Mouse (Mus musculus): ENCODE results near the gene Lrpprc.

GRCm38 (mm10) chr17:84708818-84709217 lies 81.8 kb downstream of the Lrpprc start:
- no peak for TF ChIP-seq POLR2A (IDR thresholded peaks at IDR 0.05; ENCODE audit: borderline replicate concordance, extremely low read depth, low read depth, low read length)
- TF ChIP-seq CTCF (IDR thresholded peaks at IDR 0.05; ENCODE audit: insufficient read depth, low read length), result no peak

Data from lung, adult 2 months (tissue).